Mouse (Mus musculus): Measurements from ENCODE around the gene Arhgap23.

DNA sequence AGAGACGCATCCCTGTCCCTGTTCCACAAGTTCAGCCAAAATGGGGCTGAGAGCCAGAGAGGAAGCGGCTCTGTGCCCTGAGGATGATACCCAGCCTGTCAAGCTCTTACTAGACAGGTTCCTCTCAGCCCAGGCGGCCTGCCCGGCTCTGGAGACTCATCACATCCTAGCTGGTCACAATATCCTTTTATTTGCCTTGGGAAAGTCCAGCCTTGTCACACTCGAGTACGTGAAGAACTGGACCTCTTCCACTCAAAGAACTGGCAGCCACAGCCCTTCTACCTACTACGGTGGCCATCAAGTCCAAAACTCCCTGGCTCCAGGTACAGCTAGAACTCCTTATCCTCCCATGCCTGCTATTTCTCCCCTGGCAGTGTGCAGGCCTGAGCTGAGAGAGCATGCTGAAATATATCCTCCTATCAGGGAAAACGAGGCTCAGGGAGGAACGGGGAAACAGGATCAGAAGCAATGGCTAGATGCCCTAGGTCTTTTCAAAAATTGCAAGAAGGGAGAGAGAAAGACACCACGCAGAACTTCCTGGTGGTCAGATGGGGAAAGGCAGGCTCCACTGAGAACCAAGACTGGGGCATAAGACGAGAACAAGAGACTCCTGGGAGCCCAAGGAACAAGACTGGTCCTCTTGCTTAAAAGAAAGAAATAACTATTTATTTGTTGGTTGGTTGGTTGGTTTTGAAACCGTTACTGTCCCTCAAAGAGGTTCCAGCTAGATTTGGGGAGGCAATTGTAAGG, 132.8 kb downstream of the Arhgap23 start:
- no peak for TF ChIP-seq EP300 (optimal IDR thresholded peaks at IDR 0.05)
- TF ChIP-seq CTCF (IDR thresholded peaks at IDR 0.05; ENCODE audit: low read depth): no peak

All from stomach, postnatal 0 days (tissue).